Mouse (Mus musculus) heart, adult 18-20 months (tissue): ENCODE measurements around the gene Cul7. TPM values are rescaled to one million over a fixed set of nuclear protein-coding genes. Genes with fewer than 3 reads are reported as not detected.

Source experiments
- DNase-seq, 2 experiments: peaks; one replicate each; pipeline ENCODE4 v3.0.0; 2021 to 2022; ENCODE audit warnings: mixed read lengths in 1 of 2
- total RNA-seq, 2 experiments: library from RNA; stranded (reverse); gene quantifications; 2 replicates each; pipeline ENCODE4 v1.2.3; 2021

The Cul7 gene
- total RNA-seq, 2 experiments from 2014 or later = 16.9 to 18.8 TPM

DNA sequence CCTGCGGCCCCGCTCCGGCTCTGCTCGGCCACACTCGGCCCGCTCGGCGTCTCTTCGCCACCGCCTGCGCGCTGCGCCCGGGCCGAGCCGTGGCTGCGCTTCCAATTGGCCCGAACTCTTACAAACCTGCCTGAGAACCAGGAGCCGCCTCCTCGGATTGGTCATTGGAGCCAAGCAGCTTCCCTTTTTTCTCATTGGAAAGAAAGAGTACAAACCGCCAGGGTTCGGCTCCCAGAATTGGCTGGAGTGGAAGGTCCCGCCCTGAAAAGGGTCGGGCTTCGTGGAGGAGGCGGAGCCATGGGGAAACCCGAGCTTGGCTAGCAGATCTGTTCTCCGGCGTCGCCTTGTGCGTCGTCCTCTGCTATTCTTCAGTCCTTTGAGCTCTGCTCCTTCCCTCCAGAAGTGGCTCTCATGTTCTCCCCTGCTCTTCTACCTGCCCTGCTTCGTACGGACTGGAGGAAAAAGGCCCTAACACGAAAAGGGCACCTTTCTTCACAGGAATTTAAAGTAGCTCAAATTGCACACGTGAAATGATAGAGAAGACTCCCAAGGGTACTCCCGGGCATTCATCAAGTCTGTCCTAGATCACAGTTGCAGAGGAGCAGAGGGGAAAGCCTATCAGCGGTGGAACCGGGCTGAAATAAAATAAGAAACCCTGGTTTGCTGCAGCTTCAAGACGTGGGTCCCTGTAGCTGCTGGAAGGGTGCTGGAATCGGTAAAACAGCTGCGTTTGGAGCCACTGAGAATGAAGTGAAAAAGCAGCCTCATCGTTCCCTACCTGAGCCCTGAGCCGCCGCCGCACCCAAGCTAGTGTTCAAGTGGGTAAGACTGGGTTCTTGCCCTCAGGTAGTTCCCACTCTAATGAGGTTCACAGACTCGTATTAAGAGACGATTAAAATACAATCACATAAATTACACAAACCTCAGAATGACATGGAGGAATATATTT, 55.0 kb downstream of the Cul7 start, which contains the start of gene Ppp2r5d:
Ppp2r5d (minus strand) TSS at position 225 of the 949 bp plus-strand sequence.
- peak; percentile 99 for DNase-seq

DNA sequence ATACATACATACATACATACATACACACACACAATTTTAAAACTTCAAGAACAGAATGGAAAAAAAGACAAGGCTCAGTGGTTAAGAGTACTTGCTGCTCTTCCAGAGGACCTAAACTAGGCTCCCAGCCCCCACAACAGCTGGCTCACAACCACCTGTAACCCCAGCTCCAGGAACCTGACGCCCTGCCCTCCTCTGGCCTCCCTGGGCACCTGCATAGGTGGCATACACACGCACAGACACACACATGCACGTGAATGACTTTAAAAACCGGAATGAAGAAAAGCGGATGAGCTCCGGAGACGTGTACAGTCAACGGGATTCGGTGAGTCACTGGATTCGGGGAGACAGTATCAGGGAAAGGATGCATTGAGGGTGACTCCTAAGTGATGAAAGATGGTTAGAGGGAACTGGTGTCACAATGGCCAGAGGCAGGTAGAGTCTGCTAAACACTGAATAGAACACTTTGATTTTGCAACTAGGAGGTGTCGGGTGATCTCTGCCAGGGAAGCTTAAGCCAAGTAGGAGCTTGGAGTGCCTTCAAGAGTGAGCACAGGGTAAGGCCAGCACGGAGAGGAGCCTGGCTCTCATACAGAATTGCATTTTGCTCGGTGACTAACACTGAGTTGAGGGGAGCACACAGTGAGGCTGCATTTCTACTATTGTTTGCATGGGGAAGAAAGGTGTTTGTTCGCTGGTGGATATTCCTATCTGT, 56.4 kb downstream of the Cul7 start:
- peak; percentile 48 to 67 for DNase-seq

DNA sequence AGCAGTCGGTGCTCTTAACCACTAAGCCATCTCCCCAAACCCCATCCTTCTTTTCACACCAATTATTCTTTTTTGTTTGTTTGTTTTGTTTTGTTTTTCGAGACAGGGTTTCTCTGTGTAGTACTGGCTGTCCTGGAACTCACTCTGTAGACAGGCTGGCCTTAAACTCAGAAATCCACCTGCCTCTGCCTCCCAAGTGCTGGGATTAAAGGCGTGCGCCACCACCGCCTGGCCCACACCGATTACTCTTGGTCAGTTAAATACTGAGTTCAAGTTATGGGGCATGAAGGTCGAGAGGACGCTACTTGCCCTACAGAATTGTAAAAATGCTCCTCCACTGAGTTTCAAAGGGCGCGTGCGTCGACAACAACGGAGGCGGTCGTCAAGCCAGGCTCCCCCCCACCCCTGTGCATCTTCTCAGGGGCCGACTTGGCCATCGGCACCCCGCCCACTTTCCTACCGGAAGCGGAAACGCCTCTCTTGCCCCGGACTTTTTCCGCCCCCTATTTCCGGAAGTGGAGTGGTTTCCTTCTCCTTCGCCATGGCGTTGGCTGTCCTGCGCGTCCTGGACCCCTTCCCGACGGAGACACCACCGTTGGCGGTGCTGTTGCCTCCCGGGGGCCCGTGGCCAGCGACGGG, 60.9 kb downstream of the Cul7 start, which contains the start of gene Pex6:
Pex6 (plus strand) TSS at position 505 of the 639 bp plus-strand sequence.
- peak; percentile 95 to 96 for DNase-seq

DNA sequence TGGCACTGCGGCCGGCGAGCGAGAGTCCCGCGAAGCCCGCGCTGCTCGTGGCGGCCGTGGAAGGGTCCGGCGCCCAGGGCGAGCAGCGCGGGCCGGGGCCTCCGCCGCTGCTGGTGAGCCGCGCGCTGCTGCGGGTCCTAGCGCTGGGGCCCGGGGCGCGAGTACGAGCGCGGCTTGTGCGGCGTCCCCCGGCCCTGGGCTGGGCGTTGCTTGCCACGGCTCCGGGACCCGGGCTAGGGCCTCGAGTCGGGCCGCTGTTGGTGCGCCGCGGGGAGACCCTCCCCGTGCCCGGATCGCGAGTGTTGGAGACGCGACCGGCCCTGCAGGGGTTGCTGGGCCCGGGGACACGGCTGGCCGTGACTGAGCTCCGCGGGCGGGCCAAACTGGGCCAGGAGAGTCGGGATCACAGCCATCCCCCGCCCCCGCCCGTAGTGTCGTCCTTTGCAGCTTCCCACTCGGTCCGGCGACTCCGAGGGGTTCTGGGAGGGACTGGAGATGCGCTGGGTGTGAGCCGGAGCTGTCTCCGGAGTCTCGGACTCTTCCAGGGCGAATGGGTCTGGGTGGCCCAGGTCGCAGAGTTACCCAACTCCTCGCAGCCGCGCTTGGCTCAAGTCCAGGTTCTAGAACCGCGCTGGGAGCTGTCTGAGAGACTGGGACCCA, 61.6 kb downstream of the Cul7 start:
- DNase-seq = peak; percentile 49 to 60

DNA sequence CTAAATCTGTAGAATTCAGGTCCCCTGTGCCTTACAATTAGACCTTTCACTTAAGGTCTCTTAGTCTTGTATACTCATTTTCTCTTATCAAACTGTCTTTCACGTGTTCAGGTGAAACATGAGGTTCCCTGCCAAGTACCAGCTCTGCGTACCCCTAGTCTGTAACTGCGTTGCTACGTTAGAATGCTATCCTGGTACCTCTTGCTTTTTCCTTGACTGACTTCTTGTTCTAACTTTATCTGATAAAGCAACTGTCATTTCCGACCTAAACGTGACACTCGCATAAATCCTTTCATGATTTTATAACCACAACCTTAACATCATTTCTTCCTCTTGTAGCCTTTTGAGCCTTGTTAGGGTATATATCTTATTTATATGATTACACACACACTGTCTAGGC, 62.3 kb downstream of the Cul7 start:
- DNase-seq = no peak

DNA sequence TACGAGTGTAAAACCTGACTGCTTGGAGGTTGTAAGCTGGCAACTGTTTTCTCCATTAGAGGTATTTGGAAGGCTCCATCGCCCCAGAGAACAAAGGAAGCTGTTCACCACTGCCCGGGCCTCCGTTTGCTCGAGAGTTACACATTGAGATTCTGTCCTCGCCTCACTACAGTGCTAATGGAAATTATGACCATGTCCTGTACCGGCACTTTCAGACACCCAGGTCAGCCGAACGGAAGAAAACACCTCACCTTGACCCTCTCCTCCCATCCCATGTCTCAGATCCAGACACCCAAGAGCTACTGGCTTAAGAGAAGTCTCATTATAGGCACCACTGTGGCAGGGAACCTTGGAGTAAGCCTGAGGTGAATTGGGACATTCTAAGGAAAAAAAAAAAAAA, 63.7 kb downstream of the Cul7 start:
- no peak for DNase-seq

Other genes with a start within 250 kb of the Cul7 start
- 1 to 10 TPM in 1 of 2 experiments, under 1 TPM in 1; 0.82 to 1.2 TPM for gene Crip3, start 221.4 kb upstream of the Cul7 start, total RNA-seq
- not detected for gene Slc22a7, start 211.9 kb upstream of the Cul7 start, total RNA-seq
- under 1 TPM; 0.20 to 0.28 TPM for gene Ttbk1, start 162.7 kb upstream of the Cul7 start, total RNA-seq
- gene Dnph1, start 153.6 kb upstream of the Cul7 start, total RNA-seq = 1 to 10 TPM; 1.2 to 1.5 TPM
- 10 to 100 TPM; 23.9 to 25.7 TPM for gene Cul9, start 103.9 kb upstream of the Cul7 start, total RNA-seq
- gene Srf, start 94.2 kb upstream of the Cul7 start, total RNA-seq = 10 to 100 TPM; 88.4 to 93.6 TPM
- gene Ptk7, start 20.8 kb upstream of the Cul7 start, total RNA-seq = 1 to 10 TPM; 2.0 to 2.5 TPM
- gene Klc4, start 4.3 kb upstream of the Cul7 start, total RNA-seq = 10 to 100 TPM; 25.9 to 26.8 TPM
- gene Mrpl2, start 4.1 kb upstream of the Cul7 start, total RNA-seq = 100 to 1,000 TPM; 136 to 141 TPM
- gene Rrp36, start 24.0 kb downstream of the Cul7 start, total RNA-seq = 10 to 100 TPM; 13.4 to 14.2 TPM
- 10 to 100 TPM; 52.0 to 52.2 TPM for gene Mea1, start 28.5 kb downstream of the Cul7 start, total RNA-seq
- gene Klhdc3, start 30.6 kb downstream of the Cul7 start, total RNA-seq = 10 to 100 TPM; 53.5 to 60.2 TPM
- gene Ppp2r5d, start 54.8 kb downstream of the Cul7 start, total RNA-seq = 10 to 100 TPM; 29.0 to 30.0 TPM
- 10 to 100 TPM; 36.1 to 39.2 TPM for gene Pex6, start 61.1 kb downstream of the Cul7 start, total RNA-seq
- gene Gnmt, start 78.8 kb downstream of the Cul7 start, total RNA-seq = 1 to 10 TPM; 3.7 to 4.1 TPM
- 10 to 100 TPM; 16.5 to 18.2 TPM for gene Cnpy3, start 101.9 kb downstream of the Cul7 start, total RNA-seq
- gene Ptcra, start 113.4 kb downstream of the Cul7 start, total RNA-seq = not detected
- gene 2310039H08Rik, start 122.3 kb downstream of the Cul7 start, total RNA-seq = 10 to 100 TPM; 24.4 to 29.4 TPM
- gene Rpl7l1, start 132.3 kb downstream of the Cul7 start, total RNA-seq = 10 to 100 TPM; 59.8 to 61.8 TPM
- gene Bicral, start 208.1 kb downstream of the Cul7 start, total RNA-seq = 10 to 100 TPM in 1 of 2 experiments, 1 to 10 TPM in 1; 7.5 to 13.0 TPM
- gene Tbcc, start 240.3 kb downstream of the Cul7 start, total RNA-seq = 10 to 100 TPM; 16.0 to 16.6 TPM